Mouse (Mus musculus) hindbrain, embryonic 10.5 days (tissue): ENCODE measurements around the gene Snx4. TPM values are rescaled to one million over a fixed set of nuclear protein-coding genes. Genes with fewer than 3 reads are reported as not detected.
A peak's percentile ranks its signal among the peaks of the same experiment; 100 is the strongest.

ENCODE experiments used
- DNase-seq: peaks from one replicate; pipeline ENCODE4 v3.0.0-alpha.2; 2017; ENCODE audit warnings: low spot score
- H3K27ac ChIP-seq: fragments of 300-500 bp; sonication (generic); 2 replicates; pipeline ENCODE4 v1.5.1; 2016; ENCODE audit warnings: mild to moderate bottlenecking, moderate library complexity
- H3K27me3 ChIP-seq: fragments of 300-500 bp; sonication (generic); 2 replicates; pipeline ENCODE4 v1.6.1; 2016; ENCODE audit warnings: mild to moderate bottlenecking; ENCODE audit not compliant: poor library complexity, insufficient read depth, severe bottlenecking
- H3K36me3 ChIP-seq: fragments of 300-500 bp; sonication (generic); 2 replicates; pipeline ENCODE4 v1.6.1; 2016; ENCODE audit warnings: mild to moderate bottlenecking, moderate library complexity
- H3K4me1 ChIP-seq: fragments of 300-500 bp; sonication (generic); replicated peaks from 2 replicates; pipeline ENCODE4 v1.6.1; 2016; ENCODE audit warnings: mild to moderate bottlenecking
- H3K4me3 ChIP-seq: fragments of 300-500 bp; sonication (generic); 2 replicates; pipeline ENCODE4 v1.5.1; 2016; ENCODE audit warnings: mild to moderate bottlenecking, moderate library complexity
- H3K9me3 ChIP-seq: fragments of 300-500 bp; sonication (generic); 2 replicates; pipeline ENCODE4 v1.6.1; 2016; ENCODE audit warnings: mild to moderate bottlenecking, moderate library complexity
- WGBS: fragments of 180-500 bp; shearing (Covaris S2); methylation state at CpG from one replicate; pipeline ENCODE4 v1.1.7; 2016; 5-methylcytosine and 5-hydroxymethylcytosine counted together
- polyA plus RNA-seq: library from polyadenylated mRNA; unstranded; fragments of >200 nt; fragmentation: Nextera tagmentation; extraction: Ambion mirVana; gene quantifications from 2 replicates; pipeline ENCODE4 v1.2.1, GENCODE M21; 2016

Gene Snx4
- polyA plus RNA-seq, 1 experiment from 2014 or later: 58.2 TPM

GRCm38 (mm10) chr16:33289981-33290380 is 38.7 kb downstream of the Snx4 start:
- Histone ChIP-seq H3K36me3 (peaks cover 100% of the 10 kb centered on the region), H3K4me3 (no peak overlapping the region), H3K27me3 (no peaks in the 10 kb centered on the region), H3K4me1 (no peaks in the 10 kb centered on the region), H3K27ac (no peak overlapping the region), H3K9me3 (peaks cover 16% of the 10 kb centered on the region)
- WGBS: 94% methylated on average over 7 of the region's 7 CpGs
- no peak for DNase-seq

- peaks cover 100% of the 10 kb centered on the region for H3K36me3 ChIP-seq
- no peak overlapping the region for H3K4me3 ChIP-seq
- H3K9me3 ChIP-seq: peaks cover 16% of the 10 kb centered on the region
- no peak overlapping the region for H3K27ac ChIP-seq
- no peaks in the 10 kb centered on the region for H3K4me1 ChIP-seq
- H3K27me3 ChIP-seq: no peaks in the 10 kb centered on the region
- no peak for DNase-seq
- 95% methylated on average over 7 of the region's 7 CpGs for WGBS
These were observed 41.0 kb downstream of the Snx4 start for GRCm38 (mm10) chr16:33292241-33292640.

- no peak for DNase-seq
- WGBS: 93% methylated on average over 7 of the region's 7 CpGs
- no peak overlapping the region for H3K4me3 ChIP-seq
- no peaks in the 10 kb centered on the region for H3K4me1 ChIP-seq
- no peak overlapping the region for H3K27ac ChIP-seq
- H3K36me3 ChIP-seq: peaks cover 99% of the 10 kb centered on the region
- H3K27me3 ChIP-seq: no peaks in the 10 kb centered on the region
- H3K9me3 ChIP-seq: peaks cover 16% of the 10 kb centered on the region
These were observed 43.4 kb downstream of the Snx4 start for GRCm38 (mm10) chr16:33294681-33295080.

- no peak overlapping the region for H3K27ac ChIP-seq
- 95% methylated on average over 9 of the region's 9 CpGs for WGBS
- no peak for DNase-seq
- H3K4me3 ChIP-seq: no peak overlapping the region
- no peaks in the 10 kb centered on the region for H3K4me1 ChIP-seq
- H3K36me3 ChIP-seq: peaks cover 99% of the 10 kb centered on the region
- H3K27me3 ChIP-seq: no peaks in the 10 kb centered on the region
- peaks cover 16% of the 10 kb centered on the region for H3K9me3 ChIP-seq
These were observed 44.1 kb downstream of the Snx4 start for GRCm38 (mm10) chr16:33295321-33295720.

GRCm38 (mm10) chr16:33297493-33297892 is 46.3 kb downstream of the Snx4 start:
- peaks cover 93% of the 10 kb centered on the region for H3K36me3 ChIP-seq
- H3K9me3 ChIP-seq: peaks cover 5% of the 10 kb centered on the region
- 95% methylated on average over 1 of the region's 1 CpGs for WGBS
- H3K27ac ChIP-seq: no peak overlapping the region
- no peak for DNase-seq
- H3K4me1 ChIP-seq: no peaks in the 10 kb centered on the region
- no peaks in the 10 kb centered on the region for H3K27me3 ChIP-seq
- no peak overlapping the region for H3K4me3 ChIP-seq

GRCm38 (mm10) chr16:33306633-33307070 is 55.4 kb downstream of the Snx4 start:
- Histone ChIP-seq H3K27me3 (no peaks in the 10 kb centered on the region), H3K36me3 (peaks cover 15% of the 10 kb centered on the region), H3K4me3 (no peak overlapping the region), H3K4me1 (no peaks in the 10 kb centered on the region), H3K27ac (peak overlapping the region; percentile 37; the same call in 1 of the 2 replicates), H3K9me3 (no peaks in the 10 kb centered on the region)
- peak; percentile 81 for DNase-seq
- WGBS: 12% methylated on average over 4 of the region's 4 CpGs

GRCm38 (mm10) chr16:33307761-33308160 is 56.5 kb downstream of the Snx4 start:
- Histone ChIP-seq H3K4me1 (no peaks in the 10 kb centered on the region), H3K36me3 (peaks cover 13% of the 10 kb centered on the region), H3K4me3 (no peak overlapping the region), H3K27ac (no peak overlapping the region), H3K27me3 (no peaks in the 10 kb centered on the region), H3K9me3 (no peaks in the 10 kb centered on the region)
- WGBS: 84% methylated on average over 7 of the region's 7 CpGs
- DNase-seq: no peak

GRCm38 (mm10) chr16:33309066-33309465 is 57.8 kb downstream of the Snx4 start:
- Histone ChIP-seq H3K9me3 (no peaks in the 10 kb centered on the region), H3K36me3 (peaks cover 13% of the 10 kb centered on the region), H3K4me1 (no peaks in the 10 kb centered on the region), H3K27ac (no peak overlapping the region), H3K4me3 (no peak overlapping the region), H3K27me3 (no peaks in the 10 kb centered on the region)
- DNase-seq: peak; percentile 20
- WGBS: 83% methylated on average over 3 of the region's 3 CpGs

GRCm38 (mm10) chr16:33315611-33316010 is 64.4 kb downstream of the Snx4 start:
- DNase-seq: no peak
- Histone ChIP-seq H3K27ac (no peak overlapping the region), H3K4me1 (no peaks in the 10 kb centered on the region), H3K9me3 (no peaks in the 10 kb centered on the region), H3K27me3 (no peaks in the 10 kb centered on the region), H3K36me3 (no peaks in the 10 kb centered on the region), H3K4me3 (no peak overlapping the region)
- WGBS: 88% methylated on average over 4 of the region's 4 CpGs

GRCm38 (mm10) chr16:33317646-33318045 is 66.4 kb downstream of the Snx4 start:
- WGBS: 71% methylated on average over 3 of the region's 3 CpGs
- H3K36me3 ChIP-seq: no peaks in the 10 kb centered on the region
- no peak overlapping the region for H3K4me3 ChIP-seq
- H3K4me1 ChIP-seq: no peaks in the 10 kb centered on the region
- no peaks in the 10 kb centered on the region for H3K9me3 ChIP-seq
- DNase-seq: no peak
- no peak overlapping the region for H3K27ac ChIP-seq
- no peaks in the 10 kb centered on the region for H3K27me3 ChIP-seq

GRCm38 (mm10) chr16:33318059-33318458 is 66.8 kb downstream of the Snx4 start:
- no peaks in the 10 kb centered on the region for H3K4me1 ChIP-seq
- H3K9me3 ChIP-seq: no peaks in the 10 kb centered on the region
- no peaks in the 10 kb centered on the region for H3K27me3 ChIP-seq
- no peaks in the 10 kb centered on the region for H3K36me3 ChIP-seq
- WGBS: 93% methylated on average over 7 of the region's 7 CpGs
- DNase-seq: no peak
- H3K27ac ChIP-seq: no peak overlapping the region
- no peak overlapping the region for H3K4me3 ChIP-seq

- 57% methylated on average over 12 of the region's 12 CpGs for WGBS
- no peak overlapping the region for H3K27ac ChIP-seq
- no peaks in the 10 kb centered on the region for H3K9me3 ChIP-seq
- 0 out of 2 replicates have a peak, but pooled peaks cover 8% of the 10 kb centered on the region for H3K4me1 ChIP-seq
- no peak for DNase-seq
- no peak overlapping the region for H3K4me3 ChIP-seq
- H3K27me3 ChIP-seq: no peaks in the 10 kb centered on the region
- no peaks in the 10 kb centered on the region for H3K36me3 ChIP-seq
These were observed 74.6 kb downstream of the Snx4 start for GRCm38 (mm10) chr16:33325704-33326455.

- H3K36me3 ChIP-seq: no peaks in the 10 kb centered on the region
- no peak overlapping the region for H3K27ac ChIP-seq
- H3K27me3 ChIP-seq: no peaks in the 10 kb centered on the region
- 0 out of 2 replicates have a peak, but pooled peaks cover 8% of the 10 kb centered on the region for H3K4me1 ChIP-seq
- no peaks in the 10 kb centered on the region for H3K9me3 ChIP-seq
- WGBS: 85% methylated on average over 9 of the region's 9 CpGs
- no peak for DNase-seq
- H3K4me3 ChIP-seq: no peak overlapping the region
These were observed 75.3 kb downstream of the Snx4 start for GRCm38 (mm10) chr16:33326589-33326988.
